8 mouse cellular contexts compared by ENCODE assay signal in the genomic region with DNA sequence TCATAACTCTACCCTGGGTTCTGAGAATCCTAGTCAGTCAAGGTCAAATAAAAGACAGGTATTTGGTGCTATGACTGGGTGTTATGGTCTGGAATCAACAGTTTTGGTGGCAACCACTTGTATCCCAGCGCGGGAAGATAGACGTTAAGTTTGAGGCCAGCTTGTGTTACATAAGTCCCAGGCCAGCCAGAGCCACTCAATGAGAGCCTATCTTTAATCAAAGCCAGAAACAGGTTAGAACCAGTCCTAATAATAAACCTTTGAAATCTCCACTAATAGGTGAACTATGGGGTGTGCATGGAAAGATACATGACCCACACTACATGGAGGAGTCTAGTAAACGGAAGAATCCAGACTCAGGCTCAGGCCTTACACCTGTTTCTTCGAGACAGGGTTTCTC. TPM values are rescaled to one million over a fixed set of nuclear protein-coding genes. Genes with fewer than 3 reads are reported as not detected.
DNase-seq lines count a peak whose midpoint lies in the region; ATAC-seq lines count a peak whose summit lies in the region.

No protein-coding gene starts in this region.

- DNase-seq in heart, adult 8-10 months (ENCODE audit: low spot score): no peak
- DNase-seq in ES-CJ7 (ENCODE audit: low read depth, low spot score): peak; percentile 71
- no peak for DNase-seq in hindbrain, embryonic 10.5 days (ENCODE audit: low spot score)
- no peak for DNase-seq in spleen, postnatal 36 days (ENCODE audit: low spot score in 2 of 2)
- no peak for DNase-seq in thymus, postnatal 36 days

- peak overlapping the region; percentile 91 for H3K4me2 ChIP-seq in heart, embryonic 11.5 days
- H3K4me2 ChIP-seq in liver, embryonic 16.5 days (ENCODE audit: low read depth, low read length): peak overlapping the region; percentile 78

- peaks cover 8% of the 10 kb centered on the region for H3K36me3 ChIP-seq in heart, embryonic 11.5 days (ENCODE audit: control insufficient read depth, insufficient read depth, low read length)
- H3K36me3 ChIP-seq in hindbrain, embryonic 10.5 days: peaks cover 29% of the 10 kb centered on the region
- peaks cover 3% of the 10 kb centered on the region; the same call in 1 of the 2 replicates for H3K36me3 ChIP-seq in liver, embryonic 16.5 days (ENCODE audit: control insufficient read depth, insufficient read depth)

- no peak overlapping the region for H3K27ac ChIP-seq in heart, embryonic 11.5 days (ENCODE audit: low read depth, low read length)
- H3K27ac ChIP-seq in hindbrain, embryonic 10.5 days: peak overlapping the region; percentile 85; the same call in 1 of the 2 replicates
- H3K27ac ChIP-seq in liver, embryonic 16.5 days (ENCODE audit: low read length): no peak overlapping the region

- H3K9ac ChIP-seq in heart, embryonic 11.5 days (ENCODE audit: low read depth, low read length): no peak overlapping the region
- 0 out of 2 replicates have a peak overlapping the region, but pooled peaks have one; percentile 3 for H3K9ac ChIP-seq in liver, embryonic 16.5 days (ENCODE audit: low read depth, low read length)

- WGBS in heart, embryonic 11.5 days (ENCODE audit: insufficient replicate concordance): 67% methylated on average over 5 of the region's 5 CpGs
- WGBS in hindbrain, embryonic 10.5 days: 66% methylated on average over 5 of the region's 5 CpGs
- WGBS in liver, embryonic 16.5 days (ENCODE audit: insufficient replicate concordance): 71% methylated on average over 5 of the region's 5 CpGs

- no peaks in the 10 kb centered on the region for H3K9me3 ChIP-seq in heart, embryonic 11.5 days (replicated peaks; ENCODE audit: control insufficient read depth, low read length)
- no peaks in the 10 kb centered on the region for H3K9me3 ChIP-seq in hindbrain, embryonic 10.5 days
- no peaks in the 10 kb centered on the region for H3K9me3 ChIP-seq in liver, embryonic 16.5 days (replicated peaks; ENCODE audit: control insufficient read depth, low read length)

- peak; percentile 36; the same call in 1 of the 2 replicates for ATAC-seq in heart, embryonic 11.5 days (replicated peaks; ENCODE audit: insufficient number of reproducible peaks, low FRiP score, low TSS enrichment)
- ATAC-seq in liver, embryonic 16.5 days (ENCODE audit: low read depth): no peak
- ATAC-seq in erythroid progenitor cell, adult 5-6 weeks (replicated peaks; ENCODE audit: low FRiP score, poor library complexity, severe bottlenecking): no peak

- peak overlapping the region; percentile 45; the same call in 1 of the 2 replicates for H3K4me3 ChIP-seq in heart, embryonic 11.5 days (ENCODE audit: low read depth, low read length)
- H3K4me3 ChIP-seq in hindbrain, embryonic 10.5 days: peak overlapping the region; percentile 55
- H3K4me3 ChIP-seq in liver, embryonic 16.5 days (ENCODE audit: low read depth, low read length): peak overlapping the region; percentile 50

- no peaks in the 10 kb centered on the region for H3K27me3 ChIP-seq in heart, embryonic 11.5 days (ENCODE audit: control insufficient read depth, insufficient read depth, low read length)
- H3K27me3 ChIP-seq in hindbrain, embryonic 10.5 days (ENCODE audit: insufficient read depth, poor library complexity, severe bottlenecking): no peaks in the 10 kb centered on the region
- no peaks in the 10 kb centered on the region for H3K27me3 ChIP-seq in liver, embryonic 16.5 days (ENCODE audit: control insufficient read depth, insufficient read depth, low read depth, low read length)

- H3K4me1 ChIP-seq in heart, embryonic 11.5 days (ENCODE audit: control insufficient read depth, insufficient read depth, low read length): no peaks in the 10 kb centered on the region; the same call in 1 of the 2 replicates
- peaks cover 20% of the 10 kb centered on the region for H3K4me1 ChIP-seq in hindbrain, embryonic 10.5 days (replicated peaks)
- H3K4me1 ChIP-seq in liver, embryonic 16.5 days (ENCODE audit: control insufficient read depth, low read depth, low read length): peaks cover 11% of the 10 kb centered on the region; the same call in 1 of the 2 replicates

RNA-seq across cellular contexts. Expression of gene Efcab12, which starts 0.5 kb away (rescaled TPM):
- 0.50 and 0.63 TPM in 2 replicates for polyA plus RNA-seq in heart, embryonic 11.5 days (2014; fragmentation: Nextera tagmentation; extraction: Ambion mirVana)
- under 1 TPM; 0.20 to 0.53 (median 0.36) TPM for total RNA-seq in heart, adult 8-10 months (2022)
- 1.6 and 2.3 TPM in 2 replicates for polyA plus RNA-seq in hindbrain, embryonic 10.5 days (2016; fragmentation: Nextera tagmentation; extraction: Ambion mirVana)
- polyA plus RNA-seq in liver, embryonic 16.5 days (2015; fragmentation: Nextera tagmentation; extraction: Ambion mirVana): 0.08 TPM in 1 of 2 replicates, not detected in the other
- total RNA-seq in erythroid progenitor cell, adult 5-6 weeks (2015; ENCODE audit: low replicate concordance): not detected in 2 replicates
- total RNA-seq in erythroid progenitor cell, adult 5-6 weeks (2017; ENCODE audit: low replicate concordance): not detected in 2 replicates

RNA-seq across cellular contexts. Expression of gene Mbd4, which starts 14.4 kb away (rescaled TPM):
- 12.5 and 14.6 TPM in 2 replicates for polyA plus RNA-seq in heart, embryonic 11.5 days (2014; fragmentation: Nextera tagmentation; extraction: Ambion mirVana)
- 1 to 10 TPM in 3 of 4 experiments, under 1 TPM in 1; 0.98 to 1.5 (median 1.1) TPM for total RNA-seq in heart, adult 8-10 months (2022)
- polyA plus RNA-seq in hindbrain, embryonic 10.5 days (2016; fragmentation: Nextera tagmentation; extraction: Ambion mirVana): 24.6 and 31.7 TPM in 2 replicates
- polyA plus RNA-seq in liver, embryonic 16.5 days (2015; fragmentation: Nextera tagmentation; extraction: Ambion mirVana): 8.5 and 9.3 TPM in 2 replicates
- 7.5 and 9.7 TPM in 2 replicates for total RNA-seq in erythroid progenitor cell, adult 5-6 weeks (2015; ENCODE audit: low replicate concordance)
- 14.8 and 22.6 TPM in 2 replicates for total RNA-seq in erythroid progenitor cell, adult 5-6 weeks (2017; ENCODE audit: low replicate concordance)

RNA-seq across cellular contexts. Expression of gene Ift122, which starts 14.5 kb away (rescaled TPM):
- polyA plus RNA-seq in heart, embryonic 11.5 days (2014; fragmentation: Nextera tagmentation; extraction: Ambion mirVana): 21.0 and 26.7 TPM in 2 replicates
- total RNA-seq in heart, adult 8-10 months (2022): 1 to 10 TPM; 8.5 to 10.0 (median 9.0) TPM
- polyA plus RNA-seq in hindbrain, embryonic 10.5 days (2016; fragmentation: Nextera tagmentation; extraction: Ambion mirVana): 28.8 and 30.6 TPM in 2 replicates
- 2.1 and 2.7 TPM in 2 replicates for polyA plus RNA-seq in liver, embryonic 16.5 days (2015; fragmentation: Nextera tagmentation; extraction: Ambion mirVana)
- not detected in 2 replicates for total RNA-seq in erythroid progenitor cell, adult 5-6 weeks (2015; ENCODE audit: low replicate concordance)
- 0.38 and 1.9 TPM in 2 replicates for total RNA-seq in erythroid progenitor cell, adult 5-6 weeks (2017; ENCODE audit: low replicate concordance)

RNA-seq across cellular contexts. Expression of gene Rpl32, which starts 30.2 kb away (rescaled TPM):
- polyA plus RNA-seq in heart, embryonic 11.5 days (2014; fragmentation: Nextera tagmentation; extraction: Ambion mirVana): 1,431 and 1,576 TPM in 2 replicates
- 100 to 1,000 TPM; 586 to 697 (median 628) TPM for total RNA-seq in heart, adult 8-10 months (2022)
- polyA plus RNA-seq in hindbrain, embryonic 10.5 days (2016; fragmentation: Nextera tagmentation; extraction: Ambion mirVana): 1,744 and 1,823 TPM in 2 replicates
- polyA plus RNA-seq in liver, embryonic 16.5 days (2015; fragmentation: Nextera tagmentation; extraction: Ambion mirVana): 967 and 1,136 TPM in 2 replicates
- 1,002 and 1,130 TPM in 2 replicates for total RNA-seq in erythroid progenitor cell, adult 5-6 weeks (2015; ENCODE audit: low replicate concordance)
- 642 and 693 TPM in 2 replicates for total RNA-seq in erythroid progenitor cell, adult 5-6 weeks (2017; ENCODE audit: low replicate concordance)
